Mouse (Mus musculus): Measurements from ENCODE around the gene Slc39a11.

The Slc39a11 gene

GRCm38 (mm10) chr11:113667704-113668103, 17.8 kb upstream of the Slc39a11 start:
- DNase-seq (ENCODE audit: low read depth, low spot score) = no peak

- DNase-seq (ENCODE audit: low read depth, low spot score) = no peak
Observed at GRCm38 (mm10) chr11:113667122-113667521, 17.2 kb upstream of the Slc39a11 start.

DNA sequence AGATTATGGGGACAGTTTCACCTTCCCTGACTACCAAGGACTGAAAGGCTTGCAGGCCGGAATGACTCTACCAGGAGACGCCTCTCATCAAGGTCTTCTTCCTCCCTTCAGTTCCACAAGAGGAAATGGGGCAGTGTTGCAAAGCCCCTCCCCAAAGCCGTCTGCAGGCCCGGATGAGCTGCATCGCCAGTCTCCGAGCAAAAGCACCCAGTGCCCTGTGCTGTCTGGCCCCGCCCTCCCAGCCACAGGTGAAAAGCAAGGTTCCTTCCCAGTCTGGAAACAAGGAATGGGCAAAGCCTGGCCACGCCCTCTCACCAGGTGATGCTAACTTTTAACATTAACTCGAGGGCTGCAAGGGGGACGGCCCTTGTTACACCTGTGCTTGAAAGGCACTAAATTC, 16.8 kb upstream of the Slc39a11 start:
- DNase-seq (ENCODE audit: low read depth, low spot score) = peak; percentile 54

DNA sequence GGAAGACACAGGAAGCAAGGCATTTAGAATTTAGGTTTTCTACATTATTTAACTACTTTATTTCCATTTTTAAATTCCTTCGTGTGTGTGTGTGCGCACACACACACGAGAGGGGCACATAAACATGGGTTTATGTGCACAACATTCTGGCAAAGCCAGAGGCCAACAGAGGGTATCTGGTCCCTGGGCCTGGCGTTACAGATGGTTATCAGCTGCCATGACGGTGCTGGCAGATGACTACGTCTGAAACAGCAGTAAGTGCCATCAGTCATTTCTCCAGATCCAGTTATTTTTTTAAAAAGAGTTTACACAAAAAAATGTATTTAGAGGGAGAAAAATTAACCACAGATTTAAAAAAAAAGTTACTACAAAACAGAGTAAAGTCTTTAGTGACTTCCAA, 16.3 kb upstream of the Slc39a11 start:
- no peak for DNase-seq (ENCODE audit: low read depth, low spot score)

GRCm38 (mm10) chr11:113664279-113664678, 14.4 kb upstream of the Slc39a11 start:
- no peak for DNase-seq (ENCODE audit: low read depth, low spot score)

GRCm38 (mm10) chr11:113661835-113662351, 12.0 kb upstream of the Slc39a11 start:
- DNase-seq (ENCODE audit: low read depth, low spot score) = no peak

DNA sequence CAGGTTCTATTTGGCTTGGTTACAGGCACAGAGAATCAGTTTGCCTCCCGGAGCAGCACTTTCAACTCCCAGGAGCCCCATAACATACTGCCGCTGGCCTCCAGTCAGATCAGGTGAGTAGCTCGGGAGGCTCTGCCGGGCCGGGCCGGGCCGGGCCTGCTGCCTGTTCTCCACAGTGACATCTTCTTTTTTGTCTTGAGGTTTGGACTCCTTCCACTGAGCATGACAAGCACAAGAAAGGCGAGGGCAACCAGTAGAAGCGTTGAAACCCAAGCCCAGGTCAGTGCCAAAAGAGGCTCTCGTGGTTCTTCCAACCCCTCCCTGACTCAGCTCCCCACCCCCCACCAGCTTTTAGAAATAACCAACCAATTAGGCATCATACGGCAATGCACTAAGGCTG, 11.1 kb upstream of the Slc39a11 start:
- DNase-seq (ENCODE audit: low read depth, low spot score) = no peak

DNA sequence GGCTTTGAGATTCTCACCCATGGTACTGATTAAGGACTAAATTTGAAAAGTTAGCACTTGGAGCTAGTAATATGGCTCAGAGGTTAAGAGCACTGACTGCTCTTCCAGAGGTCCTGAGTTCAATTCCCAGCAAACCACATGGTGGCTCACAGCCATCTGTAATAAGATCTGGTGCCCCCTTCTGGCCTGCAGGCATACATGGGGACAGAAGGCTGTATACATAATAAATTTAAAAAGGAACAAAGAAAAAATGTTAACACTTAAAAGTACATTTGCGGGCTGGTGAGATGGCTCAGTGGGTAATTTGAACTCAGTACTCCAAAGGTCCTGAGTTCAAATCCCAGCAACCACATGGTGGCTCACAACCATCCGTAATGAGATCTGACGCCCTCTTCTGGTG, 10.3 kb upstream of the Slc39a11 start:
- DNase-seq (ENCODE audit: low read depth, low spot score) = peak; percentile 37

- peak; percentile 22 for DNase-seq (ENCODE audit: low read depth, low spot score)
Observed at GRCm38 (mm10) chr11:113658763-113659162, 8.9 kb upstream of the Slc39a11 start.

- DNase-seq (ENCODE audit: low read depth, low spot score) = no peak
Observed at GRCm38 (mm10) chr11:113658319-113658718, 8.4 kb upstream of the Slc39a11 start.

- no peak for DNase-seq (ENCODE audit: low read depth, low spot score)
Observed at GRCm38 (mm10) chr11:113657221-113657620, 7.3 kb upstream of the Slc39a11 start.

DNA sequence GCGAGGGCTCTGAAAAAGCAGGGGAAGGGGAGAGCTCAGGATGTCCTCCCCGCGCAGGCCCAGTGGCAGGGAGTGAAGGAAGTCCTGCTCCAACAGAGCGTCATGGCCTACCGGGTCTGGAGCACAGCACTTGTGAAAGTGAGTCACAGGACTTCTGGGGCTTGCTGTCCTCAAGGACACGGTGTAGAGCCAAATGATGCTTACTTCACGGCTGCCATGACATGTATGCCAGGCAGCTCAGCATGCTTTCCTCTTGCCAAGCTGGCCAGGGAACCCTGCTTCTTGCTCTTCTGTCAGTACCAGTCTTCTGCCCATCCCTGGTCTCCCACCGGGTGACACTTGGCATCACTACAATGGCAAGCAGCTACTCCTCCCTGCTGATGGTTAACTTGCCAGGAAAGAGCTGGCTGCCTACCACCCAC, 6.6 kb upstream of the Slc39a11 start:
- DNase-seq (ENCODE audit: low read depth, low spot score) = no peak

- DNase-seq (ENCODE audit: low read depth, low spot score) = no peak
Observed at GRCm38 (mm10) chr11:113654561-113655270, 4.8 kb upstream of the Slc39a11 start.

DNA sequence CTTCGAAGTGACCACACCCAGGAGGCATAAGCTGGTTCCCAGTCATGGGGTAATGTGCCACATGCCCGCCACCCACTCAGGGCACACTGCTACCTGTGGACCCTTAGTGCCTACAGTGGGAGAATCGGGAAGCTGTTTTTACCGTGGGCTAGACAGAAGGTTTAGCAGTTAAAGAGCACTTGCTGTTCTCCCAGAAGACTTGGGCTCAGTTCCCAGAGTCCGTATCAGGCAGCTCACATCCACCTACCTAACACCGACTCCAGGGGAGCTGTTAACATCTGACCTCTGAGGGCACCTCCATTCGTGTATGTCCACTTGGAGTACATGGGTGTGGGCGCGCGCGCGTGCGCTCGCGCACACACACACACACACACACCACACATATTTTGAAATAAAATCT, 4.2 kb upstream of the Slc39a11 start:
- no peak for DNase-seq (ENCODE audit: low read depth, low spot score)

DNA sequence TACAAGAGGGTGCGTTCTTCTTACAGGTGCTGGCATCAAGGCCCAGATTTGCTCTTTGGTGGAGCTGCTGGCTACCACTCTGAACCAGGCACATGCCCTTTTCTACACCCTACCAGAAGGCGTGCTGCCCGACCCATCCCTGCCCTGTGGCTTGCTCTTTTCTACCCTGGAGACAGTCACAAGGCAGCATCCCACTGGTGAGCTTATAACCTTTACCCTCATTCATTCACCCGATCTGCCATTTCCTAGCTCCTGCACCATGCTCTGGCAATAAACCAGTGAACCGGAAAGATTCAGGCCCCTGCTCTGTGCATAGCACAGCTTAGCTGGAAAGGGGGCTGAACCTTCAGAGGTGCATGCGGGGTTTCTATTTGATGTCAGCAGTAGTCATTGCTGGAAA, 2.6 kb upstream of the Slc39a11 start:
- DNase-seq (ENCODE audit: low read depth, low spot score) = no peak

GRCm38 (mm10) chr11:113651907-113652273, 2.0 kb upstream of the Slc39a11 start:
- DNase-seq (ENCODE audit: low read depth, low spot score) = peak; percentile 47

GRCm38 (mm10) chr11:113651206-113651906, 1.5 kb upstream of the Slc39a11 start:
- peak; percentile 28 for DNase-seq (ENCODE audit: low read depth, low spot score)

GRCm38 (mm10) chr11:113648690-113649352, 1.1 kb downstream of the Slc39a11 start, which contains the start of gene Cog1:
Cog1 (plus strand) TSS chr11:113649169.
- no peak for DNase-seq (ENCODE audit: low read depth, low spot score)

DNA sequence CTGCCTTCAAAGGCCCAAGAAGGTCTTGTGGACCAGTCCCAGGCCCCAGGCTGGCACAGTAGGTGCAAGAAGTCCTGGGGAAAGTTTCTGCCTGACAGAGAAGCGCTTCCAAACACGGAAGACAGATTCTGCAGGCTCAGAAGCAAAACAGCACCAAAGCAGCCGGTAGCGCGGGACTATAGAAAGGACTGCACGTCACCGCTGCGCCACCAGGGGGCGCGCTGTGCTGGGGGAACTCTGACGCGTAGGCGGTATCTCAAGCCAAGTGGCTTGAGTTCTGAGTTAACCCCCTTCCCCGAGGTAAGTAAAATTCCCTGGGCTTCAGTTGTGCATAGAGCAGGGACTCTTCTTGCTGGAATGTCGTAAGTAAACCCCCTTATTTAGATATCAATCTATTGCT, 1.7 kb downstream of the Slc39a11 start:
- DNase-seq (ENCODE audit: low read depth, low spot score) = peak; percentile 93

DNA sequence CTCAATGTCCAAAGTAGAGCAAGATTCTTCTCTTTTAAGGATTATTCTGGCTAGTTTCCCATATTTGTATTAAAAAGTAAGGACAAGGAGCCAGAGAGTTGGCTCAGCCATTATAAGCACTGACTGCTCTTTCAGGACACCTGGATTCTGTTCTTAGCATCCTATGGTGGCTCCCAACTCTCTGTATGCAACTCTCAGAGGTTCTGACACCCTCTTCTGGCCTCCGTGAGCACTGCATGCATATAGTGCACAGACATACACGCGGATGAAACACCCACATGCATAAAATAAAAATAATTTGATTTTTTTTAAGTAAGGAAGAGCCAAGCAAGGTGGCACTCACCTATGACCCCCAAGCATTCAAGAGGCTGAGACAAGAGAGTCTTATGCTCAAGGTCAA, 4.7 kb downstream of the Slc39a11 start:
- DNase-seq (ENCODE audit: low read depth, low spot score) = no peak

- no peak for DNase-seq (ENCODE audit: low read depth, low spot score)
Observed at GRCm38 (mm10) chr11:113638680-113639079, 11.2 kb downstream of the Slc39a11 start.

- no peak for DNase-seq (ENCODE audit: low read depth, low spot score)
Observed at GRCm38 (mm10) chr11:113634699-113635121, 15.2 kb downstream of the Slc39a11 start.
